Mouse (Mus musculus): Measurements from ENCODE around the gene Kif5c.

GRCm38 (mm10) chr2:49751544-49752210 is 132.6 kb downstream of the Kif5c start:
- TF ChIP-seq CTCF (IDR thresholded peaks at IDR 0.05; ENCODE audit: extremely low read depth, insufficient read length, insufficient replicate concordance, low read depth, low read length) (no peak), POLR2A (IDR thresholded peaks at IDR 0.05; ENCODE audit: low read depth, low read length) (no peak)
